Mouse (Mus musculus): ENCODE results near the gene Usp16.

DNA sequence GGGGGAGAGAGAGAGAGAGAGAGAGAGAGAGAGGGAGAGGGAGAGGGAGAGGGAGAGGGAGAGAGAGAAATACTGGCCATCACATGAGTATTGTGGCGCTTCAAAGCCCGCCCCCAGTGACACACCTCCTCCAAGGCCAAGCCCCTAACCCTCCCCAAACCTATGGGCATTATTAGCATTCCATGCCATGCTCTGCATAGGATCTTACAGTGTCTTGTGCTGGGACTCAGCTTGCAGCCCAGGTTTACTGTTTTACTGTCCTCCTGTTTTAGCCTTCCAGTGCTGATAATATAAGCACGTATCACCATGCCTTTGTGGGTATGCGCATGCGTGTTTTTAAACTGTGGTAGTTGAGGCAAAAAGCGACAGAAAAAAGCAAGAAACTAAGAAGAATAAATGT is 45.1 kb downstream of the Usp16 start:
- TF ChIP-seq CTCF (IDR thresholded peaks at IDR 0.05) (no peak), EP300 (IDR thresholded peaks at IDR 0.05) (no peak)
